Mouse (Mus musculus) lung, adult 2 months (tissue): ENCODE results near the gene Sun1.

Experiments
- CTCF ChIP-seq: fragments of 200-500 bp; IDR thresholded peaks from 2 replicates; pipeline ENCODE4 v1.5.1; 2011; ENCODE audit warnings: mild to moderate bottlenecking, low read length, control low read depth; ENCODE audit not compliant: insufficient read depth
- POLR2A ChIP-seq: fragments of 200-500 bp; IDR thresholded peaks from 2 replicates; pipeline ENCODE4 v1.6.1; 2011; ENCODE audit warnings: low read depth, mild to moderate bottlenecking, control low read depth, low read length, borderline replicate concordance; ENCODE audit errors: extremely low read depth

- TF ChIP-seq CTCF = no peak
- no peak for TF ChIP-seq POLR2A
These were observed 55.3 kb downstream of the Sun1 start for GRCm38 (mm10) chr5:139255777-139256176.
